Mouse (Mus musculus): ENCODE data around the gene Kif16b. TPM values are rescaled to one million over a fixed set of nuclear protein-coding genes. Genes with fewer than 3 reads are reported as not detected.

Gene Kif16b
- total and polyA plus RNA-seq, 2 experiments from 2014 or later, result 11.7 to 38.1 TPM

GRCm38 (mm10) chr2:142867481-142867880 is 33.9 kb downstream of the Kif16b start:
- H3K4me3 ChIP-seq (ENCODE audit: low read depth, low read length), result no peak overlapping the region
- DNase-seq (ENCODE audit: low spot score), result no peak
- no peaks in the 10 kb centered on the region for H3K4me1 ChIP-seq (ENCODE audit: control insufficient read depth, insufficient read depth)
- no peaks in the 10 kb centered on the region for H3K9me3 ChIP-seq (replicated peaks; ENCODE audit: control insufficient read depth, low read length)
- 96% methylated on average over 2 of the region's 2 CpGs for WGBS
- no peak for TF ChIP-seq CTCF (IDR thresholded peaks at IDR 0.05; ENCODE audit: low read depth)
- no peak for TF ChIP-seq EP300 (IDR thresholded peaks at IDR 0.05; ENCODE audit: low read depth)
- H3K27ac ChIP-seq (ENCODE audit: low read depth), result no peak overlapping the region
- ATAC-seq (ENCODE audit: insufficient read depth, low read depth), result no peak
- no peak overlapping the region for H3K4me2 ChIP-seq (ENCODE audit: low read depth, low read length)
- H3K36me3 ChIP-seq (replicated peaks; ENCODE audit: control insufficient read depth, insufficient read depth, low read length), result peaks cover 18% of the 10 kb centered on the region
- no peaks in the 10 kb centered on the region for H3K27me3 ChIP-seq (ENCODE audit: control insufficient read depth, insufficient read depth, low read length)
- H3K9ac ChIP-seq (replicated peaks; ENCODE audit: low read depth, low read length), result no peak overlapping the region

- TF ChIP-seq EP300 (IDR thresholded peaks at IDR 0.05; ENCODE audit: low read depth) (no peak), CTCF (IDR thresholded peaks at IDR 0.05; ENCODE audit: low read depth) (no peak)
- WGBS, result 82% methylated on average over 6 of the region's 6 CpGs
- DNase-seq (ENCODE audit: low spot score) (no peak), ATAC-seq (ENCODE audit: insufficient read depth, low read depth) (no peak)
- Histone ChIP-seq H3K36me3 (replicated peaks; ENCODE audit: control insufficient read depth, insufficient read depth, low read length) (peaks cover 26% of the 10 kb centered on the region), H3K27me3 (ENCODE audit: control insufficient read depth, insufficient read depth, low read length) (no peaks in the 10 kb centered on the region), H3K9me3 (replicated peaks; ENCODE audit: control insufficient read depth, low read length) (no peaks in the 10 kb centered on the region), H3K4me1 (ENCODE audit: control insufficient read depth, insufficient read depth) (no peaks in the 10 kb centered on the region), H3K9ac (replicated peaks; ENCODE audit: low read depth, low read length) (no peak overlapping the region), H3K4me3 (ENCODE audit: low read depth, low read length) (no peak overlapping the region), H3K4me2 (ENCODE audit: low read depth, low read length) (no peak overlapping the region), H3K27ac (ENCODE audit: low read depth) (no peak overlapping the region)
Measured at GRCm38 (mm10) chr2:142860994-142861393, 40.3 kb downstream of the Kif16b start.

GRCm38 (mm10) chr2:142859452-142859851 is 41.9 kb downstream of the Kif16b start:
- H3K9ac ChIP-seq (replicated peaks; ENCODE audit: low read depth, low read length), result no peak overlapping the region
- DNase-seq (ENCODE audit: low spot score), result peak; percentile 43
- no peak overlapping the region for H3K4me3 ChIP-seq (ENCODE audit: low read depth, low read length)
- no peak for ATAC-seq (ENCODE audit: insufficient read depth, low read depth)
- H3K27ac ChIP-seq (ENCODE audit: low read depth), result no peak overlapping the region
- H3K36me3 ChIP-seq (replicated peaks; ENCODE audit: control insufficient read depth, insufficient read depth, low read length), result peaks cover 25% of the 10 kb centered on the region
- H3K4me2 ChIP-seq (ENCODE audit: low read depth, low read length), result no peak overlapping the region
- H3K27me3 ChIP-seq (ENCODE audit: control insufficient read depth, insufficient read depth, low read length), result no peaks in the 10 kb centered on the region
- 69% methylated on average over 4 of the region's 4 CpGs for WGBS
- H3K4me1 ChIP-seq (ENCODE audit: control insufficient read depth, insufficient read depth), result no peaks in the 10 kb centered on the region
- TF ChIP-seq CTCF (IDR thresholded peaks at IDR 0.05; ENCODE audit: low read depth), result peak; percentile 88
- no peak for TF ChIP-seq EP300 (IDR thresholded peaks at IDR 0.05; ENCODE audit: low read depth)
- no peaks in the 10 kb centered on the region for H3K9me3 ChIP-seq (replicated peaks; ENCODE audit: control insufficient read depth, low read length)

GRCm38 (mm10) chr2:142838775-142839174 is 62.6 kb downstream of the Kif16b start:
- Histone ChIP-seq H3K9me3 (replicated peaks; ENCODE audit: control insufficient read depth, low read length) (no peaks in the 10 kb centered on the region), H3K36me3 (replicated peaks; ENCODE audit: control insufficient read depth, insufficient read depth, low read length) (peaks cover 18% of the 10 kb centered on the region; the same call in 1 of the 2 replicates), H3K4me2 (ENCODE audit: low read depth, low read length) (no peak overlapping the region), H3K4me3 (ENCODE audit: low read depth, low read length) (no peak overlapping the region), H3K9ac (replicated peaks; ENCODE audit: low read depth, low read length) (no peak overlapping the region), H3K4me1 (ENCODE audit: control insufficient read depth, insufficient read depth) (no peaks in the 10 kb centered on the region), H3K27ac (ENCODE audit: low read depth) (no peak overlapping the region), H3K27me3 (ENCODE audit: control insufficient read depth, insufficient read depth, low read length) (no peaks in the 10 kb centered on the region)
- WGBS, result 67% methylated on average over 3 of the region's 3 CpGs
- TF ChIP-seq EP300 (IDR thresholded peaks at IDR 0.05; ENCODE audit: low read depth) (no peak), CTCF (IDR thresholded peaks at IDR 0.05; ENCODE audit: low read depth) (no peak)
- ATAC-seq (ENCODE audit: insufficient read depth, low read depth) (no peak), DNase-seq (ENCODE audit: low spot score) (no peak)

GRCm38 (mm10) chr2:142838118-142838517 is 63.2 kb downstream of the Kif16b start:
- Histone ChIP-seq H3K27ac (ENCODE audit: low read depth) (no peak overlapping the region), H3K9ac (replicated peaks; ENCODE audit: low read depth, low read length) (no peak overlapping the region), H3K4me3 (ENCODE audit: low read depth, low read length) (no peak overlapping the region), H3K4me1 (ENCODE audit: control insufficient read depth, insufficient read depth) (no peaks in the 10 kb centered on the region), H3K27me3 (ENCODE audit: control insufficient read depth, insufficient read depth, low read length) (no peaks in the 10 kb centered on the region), H3K9me3 (replicated peaks; ENCODE audit: control insufficient read depth, low read length) (no peaks in the 10 kb centered on the region), H3K4me2 (ENCODE audit: low read depth, low read length) (no peak overlapping the region), H3K36me3 (replicated peaks; ENCODE audit: control insufficient read depth, insufficient read depth, low read length) (peaks cover 18% of the 10 kb centered on the region; the same call in 1 of the 2 replicates)
- 39% methylated on average over 1 of the region's 1 CpGs for WGBS
- no peak for DNase-seq (ENCODE audit: low spot score)
- TF ChIP-seq CTCF (IDR thresholded peaks at IDR 0.05; ENCODE audit: low read depth) (no peak), EP300 (IDR thresholded peaks at IDR 0.05; ENCODE audit: low read depth) (no peak)
- no peak for ATAC-seq (ENCODE audit: insufficient read depth, low read depth)

- H3K4me2 ChIP-seq (ENCODE audit: low read depth, low read length), result no peak overlapping the region
- no peak for TF ChIP-seq CTCF (IDR thresholded peaks at IDR 0.05; ENCODE audit: low read depth)
- TF ChIP-seq EP300 (IDR thresholded peaks at IDR 0.05; ENCODE audit: low read depth), result no peak
- no peaks in the 10 kb centered on the region for H3K9me3 ChIP-seq (replicated peaks; ENCODE audit: control insufficient read depth, low read length)
- no peak overlapping the region for H3K9ac ChIP-seq (replicated peaks; ENCODE audit: low read depth, low read length)
- DNase-seq (ENCODE audit: low spot score) (no peak), ATAC-seq (ENCODE audit: insufficient read depth, low read depth) (no peak)
- no peak overlapping the region for H3K27ac ChIP-seq (ENCODE audit: low read depth)
- WGBS, result 85% methylated on average over 3 of the region's 3 CpGs
- peaks cover 15% of the 10 kb centered on the region; the same call in 1 of the 2 replicates for H3K36me3 ChIP-seq (replicated peaks; ENCODE audit: control insufficient read depth, insufficient read depth, low read length)
- H3K4me1 ChIP-seq (ENCODE audit: control insufficient read depth, insufficient read depth), result no peaks in the 10 kb centered on the region
- no peaks in the 10 kb centered on the region for H3K27me3 ChIP-seq (ENCODE audit: control insufficient read depth, insufficient read depth, low read length)
- no peak overlapping the region for H3K4me3 ChIP-seq (ENCODE audit: low read depth, low read length)
Measured at GRCm38 (mm10) chr2:142834751-142835150, 66.6 kb downstream of the Kif16b start.
